Mouse (Mus musculus): ENCODE results near the gene Atp6v0a1.

The Atp6v0a1 gene

GRCm38 (mm10) chr11:101023371-101023770 is 14.1 kb downstream of the Atp6v0a1 start:
- DNase-seq (ENCODE audit: extremely low read depth, insufficient read length, low spot score), result no peak

DNA sequence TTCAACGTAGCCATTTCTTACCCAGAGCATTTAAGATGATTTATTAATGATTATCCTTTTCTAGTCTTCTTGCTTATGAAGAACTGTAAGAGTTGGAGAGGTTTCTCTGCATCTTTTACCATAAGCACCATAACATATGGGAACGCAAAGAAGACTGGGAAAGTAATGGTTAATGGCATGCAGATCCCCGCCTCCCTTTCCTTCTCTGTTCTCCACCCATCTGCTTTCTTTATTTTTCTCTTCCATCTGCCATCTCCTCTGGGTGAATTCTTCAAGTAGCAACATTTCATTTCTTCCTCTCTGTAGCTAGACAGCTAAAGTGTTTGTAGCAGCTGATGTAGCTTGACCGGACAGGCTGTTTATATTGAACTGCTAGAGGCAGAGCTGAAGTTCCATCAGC is 14.7 kb downstream of the Atp6v0a1 start:
- no peak for DNase-seq (ENCODE audit: extremely low read depth, insufficient read length, low spot score)

- DNase-seq (ENCODE audit: extremely low read depth, insufficient read length, low spot score), result no peak
Observed at GRCm38 (mm10) chr11:101027121-101027520, 17.9 kb downstream of the Atp6v0a1 start.

DNA sequence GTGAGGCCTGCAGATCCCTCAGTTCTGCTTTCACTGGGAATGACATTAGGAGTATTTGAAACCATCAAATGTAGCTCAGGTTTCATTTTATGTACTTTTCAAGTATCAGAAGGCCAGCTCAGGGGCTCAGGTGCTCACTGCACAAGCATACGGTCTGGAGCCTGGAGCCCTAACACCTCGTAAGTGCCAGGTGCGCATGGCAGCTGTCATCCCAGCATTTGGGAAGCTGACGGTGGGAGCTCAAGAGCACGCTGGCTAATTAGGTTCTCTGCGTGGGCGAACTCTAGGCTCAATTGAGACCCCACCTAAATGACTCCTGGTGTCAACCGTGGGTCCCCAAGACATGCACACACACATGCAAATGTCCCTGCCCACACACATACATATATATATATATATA is 20.1 kb downstream of the Atp6v0a1 start:
- DNase-seq (ENCODE audit: extremely low read depth, insufficient read length, low spot score), result no peak

GRCm38 (mm10) chr11:101030136-101030807 is 21.0 kb downstream of the Atp6v0a1 start:
- no peak for DNase-seq (ENCODE audit: extremely low read depth, insufficient read length, low spot score)

- no peak for DNase-seq (ENCODE audit: extremely low read depth, insufficient read length, low spot score)
Observed at GRCm38 (mm10) chr11:101030808-101031156, 21.5 kb downstream of the Atp6v0a1 start.

- DNase-seq (ENCODE audit: extremely low read depth, insufficient read length, low spot score), result no peak
Observed at GRCm38 (mm10) chr11:101031470-101031869, 22.2 kb downstream of the Atp6v0a1 start.

DNA sequence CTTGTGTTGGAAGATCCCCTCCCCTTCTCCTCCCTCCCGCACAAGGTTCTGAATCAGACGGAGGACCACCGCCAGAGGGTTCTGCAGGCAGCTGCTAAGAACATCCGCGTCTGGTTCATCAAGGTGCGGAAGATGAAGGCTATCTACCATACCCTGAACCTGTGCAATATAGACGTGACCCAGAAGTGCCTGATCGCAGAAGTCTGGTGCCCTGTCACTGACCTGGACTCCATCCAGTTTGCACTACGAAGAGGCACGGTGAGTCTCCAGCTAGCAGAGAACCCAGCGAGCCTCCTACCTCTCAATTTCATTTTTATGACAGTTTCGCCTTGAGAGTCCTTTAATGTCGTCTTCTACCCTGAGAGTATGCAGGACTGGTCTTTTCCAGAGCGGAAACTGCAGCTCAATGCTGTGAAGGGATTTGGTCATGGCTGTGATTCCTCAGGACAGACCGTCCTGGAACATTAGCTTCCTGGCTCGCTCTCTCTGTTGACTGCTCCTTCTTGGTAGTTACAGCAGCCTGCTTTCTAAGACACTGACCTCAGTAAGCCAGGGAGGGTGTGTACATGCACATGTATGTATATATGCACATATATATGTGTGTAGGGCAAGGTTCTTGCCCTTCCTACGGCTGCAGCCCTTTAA is 24.7 kb downstream of the Atp6v0a1 start:
- no peak for DNase-seq (ENCODE audit: extremely low read depth, insufficient read length, low spot score)

- DNase-seq (ENCODE audit: extremely low read depth, insufficient read length, low spot score), result no peak
Observed at GRCm38 (mm10) chr11:101034614-101035327, 25.5 kb downstream of the Atp6v0a1 start.

- DNase-seq (ENCODE audit: extremely low read depth, insufficient read length, low spot score), result no peak
Observed at GRCm38 (mm10) chr11:101035328-101035695, 26.1 kb downstream of the Atp6v0a1 start.

GRCm38 (mm10) chr11:101037795-101038194 is 28.5 kb downstream of the Atp6v0a1 start:
- no peak for DNase-seq (ENCODE audit: extremely low read depth, insufficient read length, low spot score)

DNA sequence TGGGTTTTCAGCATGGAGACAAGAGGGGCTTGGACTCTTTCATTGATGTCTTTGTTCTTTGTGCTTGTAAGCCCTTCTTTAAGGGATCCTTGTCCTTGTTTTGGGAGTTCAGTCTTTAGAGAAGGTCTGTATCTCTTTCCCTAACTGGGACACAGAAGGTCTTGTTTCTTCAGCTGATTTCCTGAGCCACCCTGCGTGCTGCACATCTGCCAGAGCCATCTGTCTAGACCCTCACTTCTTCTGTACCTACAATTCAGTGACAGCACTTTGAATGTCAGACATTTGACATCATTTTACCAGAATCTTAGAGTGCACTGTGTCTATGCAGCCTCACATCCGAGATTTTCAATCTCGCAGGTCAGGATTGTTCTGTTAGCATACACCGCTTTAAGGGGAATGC is 36.6 kb downstream of the Atp6v0a1 start:
- no peak for DNase-seq (ENCODE audit: extremely low read depth, insufficient read length, low spot score)

GRCm38 (mm10) chr11:101046440-101046839 is 37.2 kb downstream of the Atp6v0a1 start:
- no peak for DNase-seq (ENCODE audit: extremely low read depth, insufficient read length, low spot score)

- DNase-seq (ENCODE audit: extremely low read depth, insufficient read length, low spot score), result no peak
Observed at GRCm38 (mm10) chr11:101047502-101047901, 38.2 kb downstream of the Atp6v0a1 start.

GRCm38 (mm10) chr11:101050359-101050758 is 41.1 kb downstream of the Atp6v0a1 start:
- no peak for DNase-seq (ENCODE audit: extremely low read depth, insufficient read length, low spot score)

DNA sequence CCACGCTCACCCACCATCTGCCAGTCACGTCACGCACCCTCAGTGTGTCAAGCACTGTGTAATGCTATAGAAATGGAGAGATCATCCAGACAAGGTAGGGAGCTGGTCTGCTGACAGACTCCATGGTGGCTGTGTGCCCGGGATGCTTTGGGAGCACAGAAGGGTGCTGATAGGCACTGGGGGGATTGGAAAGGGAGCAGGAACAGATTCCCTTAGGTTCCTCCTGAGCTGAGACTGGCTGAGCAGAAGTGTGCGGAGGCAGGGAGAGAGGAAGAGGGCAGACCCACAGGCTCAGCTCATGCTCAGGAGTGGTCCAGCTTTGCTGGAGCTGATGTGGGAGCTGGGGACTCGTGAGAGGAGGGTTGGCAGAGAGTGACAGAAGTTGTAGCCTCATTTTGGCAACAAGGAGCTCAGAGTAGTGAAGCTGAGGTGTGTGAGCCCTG is 41.8 kb downstream of the Atp6v0a1 start:
- no peak for DNase-seq (ENCODE audit: extremely low read depth, insufficient read length, low spot score)

GRCm38 (mm10) chr11:101051617-101052016 is 42.4 kb downstream of the Atp6v0a1 start:
- no peak for DNase-seq (ENCODE audit: extremely low read depth, insufficient read length, low spot score)

DNA sequence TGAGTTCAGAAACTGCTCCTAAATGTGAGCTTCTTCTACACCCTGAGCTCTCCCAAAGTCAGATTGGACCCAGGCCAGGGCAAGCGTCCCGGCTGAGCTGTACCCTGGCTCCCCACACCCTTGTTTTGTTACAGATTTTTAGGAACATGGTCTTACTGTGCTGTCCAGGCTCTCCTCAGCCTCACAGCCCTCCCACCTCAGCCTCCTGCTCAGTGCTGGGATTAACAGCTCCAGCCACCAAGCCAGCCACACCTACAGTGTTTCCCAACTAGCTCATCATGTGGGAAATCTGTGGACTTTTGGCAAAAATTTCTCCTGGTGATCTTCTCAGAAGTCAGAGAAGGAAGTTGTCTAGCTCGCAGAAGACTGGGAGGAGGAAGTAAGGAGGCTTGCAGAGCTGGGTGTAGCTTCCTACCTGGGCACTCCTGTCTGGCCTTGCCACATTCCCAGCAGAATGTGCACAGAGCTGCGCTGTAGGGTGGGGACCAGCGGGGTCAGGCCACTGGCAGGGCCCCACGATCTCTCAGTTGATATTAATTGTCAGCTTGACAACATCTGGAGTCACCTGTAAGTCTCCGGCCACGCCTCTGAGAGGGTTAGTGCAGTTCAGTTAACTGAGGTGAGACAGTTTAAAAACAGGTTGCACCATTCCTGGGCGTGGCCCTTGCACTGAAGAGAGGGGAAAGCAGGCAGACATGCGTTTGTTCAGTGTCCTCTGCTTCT is 43.7 kb downstream of the Atp6v0a1 start:
- no peak for DNase-seq (ENCODE audit: extremely low read depth, insufficient read length, low spot score)

DNA sequence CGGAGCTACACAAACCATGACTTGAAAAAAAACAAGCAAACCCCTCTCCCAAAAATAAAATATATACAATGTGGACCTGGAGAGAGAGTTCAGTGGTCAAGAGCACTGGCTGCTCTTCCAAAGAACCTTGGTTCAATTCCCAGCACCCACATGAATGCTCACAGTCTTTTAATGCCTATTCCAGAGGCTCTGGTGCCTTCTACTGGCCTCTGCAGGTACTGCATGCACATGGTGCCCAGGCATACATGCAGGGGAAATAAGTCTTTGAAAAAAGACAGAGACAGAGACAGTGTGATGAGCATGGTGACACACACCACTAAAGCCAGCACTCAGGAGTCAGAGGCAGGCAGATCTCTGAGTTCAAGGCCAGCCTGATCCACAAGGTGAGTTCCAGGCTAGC is 44.7 kb downstream of the Atp6v0a1 start:
- no peak for DNase-seq (ENCODE audit: extremely low read depth, insufficient read length, low spot score)

- peak; percentile 66 for DNase-seq (ENCODE audit: extremely low read depth, insufficient read length, low spot score)
Observed at GRCm38 (mm10) chr11:101055418-101055817, 46.2 kb downstream of the Atp6v0a1 start.

DNA sequence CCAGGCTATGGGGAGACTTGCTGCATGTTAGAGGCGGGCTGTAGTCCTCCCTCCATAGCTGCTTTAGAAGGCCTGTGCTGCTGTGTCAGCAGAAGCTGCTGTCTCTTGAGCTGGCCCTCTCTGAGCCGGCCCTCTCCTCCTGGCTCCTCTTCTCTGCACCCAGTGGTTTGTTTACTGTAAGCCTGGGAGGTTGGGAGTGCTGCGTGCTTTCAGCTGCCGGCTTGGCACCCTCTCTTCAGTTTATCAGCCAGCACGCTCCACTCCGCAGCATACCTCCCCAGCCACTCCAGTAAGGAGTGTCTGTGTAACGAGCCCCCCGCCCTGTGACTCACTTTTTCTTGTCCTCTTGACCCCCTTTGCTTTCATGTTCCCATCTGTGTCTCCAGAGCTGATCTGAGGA is 47.6 kb downstream of the Atp6v0a1 start:
- DNase-seq (ENCODE audit: extremely low read depth, insufficient read length, low spot score), result no peak
